9 mouse cellular contexts compared by ENCODE assay signal in genomic region chr5:120134000-120134399, GRCm38 (mm10). TPM values are rescaled to one million over a fixed set of nuclear protein-coding genes. Genes with fewer than 3 reads are reported as not detected.
DNase-seq lines count a peak whose midpoint lies in the region; ATAC-seq and TF ChIP-seq lines count a peak whose summit lies in the region.
"Had no signal": no experiment of that assay in that cellular context is flagged by ENCODE, and none has a peak within 500 bp of the region (broad histone marks: within the 10 kb centered on the region; RNA-seq: fewer than 3 reads in every experiment).

No protein-coding gene starts in this region.

- H3K27me3 ChIP-seq in kidney, embryonic 16.5 days (ENCODE audit: insufficient read depth, low read length), result no peaks in the 10 kb centered on the region
- H3K27me3 ChIP-seq in G1E (ENCODE audit: insufficient read depth, low read length), result no peaks in the 10 kb centered on the region
- H3K27me3 ChIP-seq in limb, embryonic 10.5 days (ENCODE audit: low read depth, poor library complexity, severe bottlenecking), result no peaks in the 10 kb centered on the region

- no peak overlapping the region for H3K4me2 ChIP-seq in kidney, embryonic 16.5 days (replicated peaks; ENCODE audit: low read depth, low read length)

- H3K4me3 ChIP-seq in kidney, embryonic 16.5 days (ENCODE audit: low read length), result no peak overlapping the region
- H3K4me3 ChIP-seq in G1E (ENCODE audit: low read depth, low read length), result no peak overlapping the region; the same call in 1 of the 2 replicates
- H3K4me3 ChIP-seq in limb, embryonic 10.5 days, result no peak overlapping the region
- no peak overlapping the region for H3K4me3 ChIP-seq in olfactory bulb, adult 2 months (ENCODE audit: insufficient read depth, low read depth, low read length)
- H3K4me3 ChIP-seq: erythroblast, embryonic 14.5 days had no signal

- DNase-seq in kidney, adult 18-20 months, result peak; percentile 57
- DNase-seq in G1E (ENCODE audit: low spot score), result peak; percentile 65
- peak; percentile 37 for DNase-seq in cerebellum, adult 8-10 months
- peak; percentile 38 to 43 for DNase-seq in heart, postnatal 36 days
- DNase-seq in limb, embryonic 10.5 days (ENCODE audit: low spot score), result peak; percentile 79
- DNase-seq in thymus, postnatal 4 days, result peak; percentile 86

- no peak for ATAC-seq in kidney, embryonic 16.5 days (ENCODE audit: low FRiP score, low TSS enrichment)
- ATAC-seq in G1E (ENCODE audit: extremely low read depth, insufficient number of reproducible peaks, low FRiP score, poor library complexity, severe bottlenecking), result no peak

- TF ChIP-seq POLR2A in olfactory bulb, adult 2 months (IDR thresholded peaks at IDR 0.05; ENCODE audit: insufficient read depth, low read depth, low read length), result no peak

- TF ChIP-seq CTCF in G1E (IDR thresholded peaks at IDR 0.05; ENCODE audit: low read depth, low read length), result peak; percentile 94
- TF ChIP-seq CTCF in olfactory bulb, adult 2 months (IDR thresholded peaks at IDR 0.05; ENCODE audit: insufficient read depth, low read depth, low read length), result peak; percentile 75

- peaks cover 31% of the 10 kb centered on the region for H3K36me3 ChIP-seq in kidney, embryonic 16.5 days (ENCODE audit: insufficient read depth, low read length)
- H3K36me3 ChIP-seq in G1E (replicated peaks), result peaks cover 98% of the 10 kb centered on the region
- peaks cover 79% of the 10 kb centered on the region for H3K36me3 ChIP-seq in limb, embryonic 10.5 days

- no peaks in the 10 kb centered on the region for H3K9me3 ChIP-seq in kidney, embryonic 16.5 days (ENCODE audit: low read length)
- H3K9me3 ChIP-seq in G1E (replicated peaks), result peaks cover 3% of the 10 kb centered on the region; the same call in 1 of the 2 replicates
- no peaks in the 10 kb centered on the region for H3K9me3 ChIP-seq in limb, embryonic 10.5 days (replicated peaks)

- no peak overlapping the region for H3K9ac ChIP-seq in kidney, embryonic 16.5 days (replicated peaks; ENCODE audit: low read length)

- no peak overlapping the region for H3K27ac ChIP-seq in kidney, embryonic 16.5 days (ENCODE audit: low read length)
- no peak overlapping the region for H3K27ac ChIP-seq in limb, embryonic 10.5 days
- no peak overlapping the region for H3K27ac ChIP-seq in olfactory bulb, adult 2 months (ENCODE audit: insufficient read depth, low read depth, low read length)

- WGBS in kidney, embryonic 16.5 days, result 46% methylated on average over 6 of the region's 6 CpGs
- WGBS in limb, embryonic 10.5 days, result 44% methylated on average over 6 of the region's 6 CpGs
- WGBS in olfactory bulb, adult 2 months, result 35% methylated on average over 6 of the region's 6 CpGs

- intact Hi-C loops in heart, postnatal 36 days (cut with DNase I), result no loop called here

- H3K4me1 ChIP-seq in kidney, embryonic 16.5 days (ENCODE audit: insufficient read depth, low read length), result no peaks in the 10 kb centered on the region
- H3K4me1 ChIP-seq in G1E (ENCODE audit: insufficient read depth, low read depth, low read length), result peaks cover 98% of the 10 kb centered on the region
- H3K4me1 ChIP-seq in limb, embryonic 10.5 days, result peaks cover 17% of the 10 kb centered on the region; the same call in 1 of the 2 replicates
- H3K4me1 ChIP-seq in olfactory bulb, adult 2 months (ENCODE audit: control insufficient read depth, insufficient read depth, low read length), result no peaks in the 10 kb centered on the region

RNA-seq across cellular contexts. Expression of gene Rbm19, which starts 17.7 kb away (rescaled TPM):
- 26.0 and 28.1 TPM in 2 replicates for polyA plus RNA-seq in kidney, embryonic 16.5 days (2015; fragmentation: Nextera tagmentation; extraction: Ambion mirVana)
- total RNA-seq in G1E (2014; fragmentation: Nextera tagmentation) (17.3 and 19.3 TPM in 2 replicates), G1E (2017) (25.1 and 25.8 TPM in 2 replicates)
- 34.8 and 42.5 TPM in 2 replicates for polyA plus RNA-seq in G1E (2012)
- 10 to 100 TPM; 20.1 to 20.7 TPM for total RNA-seq in heart, postnatal 36 days (2021)
- polyA plus RNA-seq in limb, embryonic 10.5 days (2016; fragmentation: Nextera tagmentation; extraction: Ambion mirVana), result 37.4 and 45.1 TPM in 2 replicates
- polyA plus RNA-seq in olfactory bulb, adult 2 months (2012; ENCODE audit: insufficient read depth, insufficient read length, low replicate concordance, missing spikeins), result not detected in 2 replicates

Comparison
In these comparisons a context has a peak if more than half of its experiments do, and no peak if none do; other contexts are left out.
1. RNA of gene Rbm19, which starts 17.7 kb away (polyA plus RNA-seq): 34.8 to 42.5 TPM in G1E, 37.4 to 45.1 TPM in limb, embryonic 10.5 days and 26.0 to 28.1 TPM in kidney, embryonic 16.5 days; not detected in olfactory bulb, adult 2 months; every median in the first group is over 10 times any median in the second.
2. Peak in every context shown above with its lines, with median percentiles within 50 percentile points of each other: DNase-seq.